Mouse (Mus musculus): ENCODE measurements around the gene Myo1e. TPM values are rescaled to one million over a fixed set of nuclear protein-coding genes. Genes with fewer than 3 reads are reported as not detected.

Myo1e gene
- total RNA-seq, 2 experiments from 2014 or later: 10.6 to 12.2 TPM

DNA sequence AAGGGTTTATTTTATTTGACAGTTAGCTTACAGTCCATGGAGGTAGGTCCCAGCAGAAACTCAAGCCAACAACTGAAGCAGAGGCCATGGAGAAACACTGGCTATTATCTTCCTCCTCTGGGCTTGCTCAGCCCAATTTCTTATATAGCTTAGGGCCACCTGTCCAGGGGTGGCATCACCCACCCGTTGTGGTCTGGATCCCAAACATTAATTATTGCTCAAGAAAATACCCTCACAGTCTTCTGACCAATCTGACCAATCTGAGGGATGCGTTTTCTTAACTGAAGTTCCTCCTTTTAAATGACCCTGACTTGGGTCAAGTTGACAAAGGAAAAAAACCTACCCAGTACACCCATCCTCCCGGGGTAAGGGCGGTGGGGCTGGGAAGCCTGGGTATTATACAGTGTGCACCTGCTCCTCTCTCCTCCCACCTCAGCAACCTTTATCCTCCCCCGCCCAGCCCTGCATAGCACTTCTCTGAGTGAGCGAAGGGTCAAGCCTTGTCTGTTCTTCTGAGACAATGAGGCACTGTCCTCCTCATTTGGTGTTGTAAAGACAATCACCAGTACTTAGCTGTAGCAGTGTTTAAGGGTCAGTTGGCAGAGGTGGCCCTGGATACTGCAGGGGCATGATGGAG, 12.3 kb downstream of the Myo1e start:
- intact Hi-C loops (cut with DNase I): no loop called here
- DNase-seq (ENCODE audit: low spot score): no peak

DNA sequence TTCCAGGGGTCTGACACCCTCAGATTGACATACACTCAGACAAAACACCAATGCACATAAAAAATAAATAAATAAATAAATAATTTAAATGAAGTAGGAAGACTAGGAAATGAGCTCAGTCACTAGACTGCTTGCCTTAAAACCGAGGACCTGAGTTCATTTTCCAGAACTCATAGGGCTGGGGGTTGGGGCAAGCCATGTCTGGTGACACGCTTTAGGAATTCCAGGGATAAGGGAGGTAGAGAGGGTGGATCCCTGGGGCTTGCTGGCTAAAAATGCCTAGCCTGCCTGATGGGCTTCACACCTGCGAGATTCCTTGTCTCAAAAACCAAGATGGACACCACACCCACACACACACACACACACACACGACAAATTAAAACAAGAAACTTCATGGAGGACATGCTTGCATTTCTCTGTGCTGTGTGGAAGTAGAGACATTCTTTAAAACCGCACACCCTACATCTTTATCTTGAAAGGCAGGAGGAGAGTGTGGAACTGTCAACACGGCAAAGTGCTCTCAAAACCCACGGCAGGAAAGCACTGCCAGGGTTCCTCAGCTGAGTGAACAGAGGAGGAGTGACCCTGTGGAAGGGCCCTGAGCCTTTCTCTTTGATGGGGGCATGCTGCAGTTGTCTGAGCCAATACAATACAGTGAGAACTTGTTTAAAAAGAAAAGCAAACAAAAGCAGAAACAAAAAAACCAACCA, 13.5 kb downstream of the Myo1e start:
- DNase-seq (ENCODE audit: low spot score): no peak
- intact Hi-C loops (cut with DNase I): loop anchor here (5.0 kb wide), 1 partner anchor 42 kb away; no protein-coding TSS in a partner anchor

DNA sequence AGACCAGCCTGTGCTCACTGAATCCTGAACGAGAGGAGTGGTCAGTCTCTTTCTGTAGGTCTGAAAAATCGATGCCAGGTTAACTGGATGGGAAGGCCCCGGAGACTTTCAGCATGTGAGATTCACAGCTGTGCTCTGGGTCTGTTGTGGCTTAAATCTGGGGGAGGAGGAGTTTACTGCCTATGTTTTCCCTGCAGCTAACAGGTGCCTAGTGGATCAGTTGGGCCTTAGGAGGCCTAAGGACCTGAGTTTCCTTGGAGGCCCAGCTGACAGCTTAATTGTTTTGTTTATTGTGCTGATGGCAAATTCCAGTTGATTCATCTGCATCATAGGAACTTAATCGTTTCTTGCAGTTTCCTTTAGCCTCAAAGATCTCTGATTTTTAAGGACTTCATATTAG, 16.0 kb downstream of the Myo1e start:
- intact Hi-C loops (cut with DNase I): loop anchor here (5.0 kb wide), 1 partner anchor 39 kb away; no protein-coding TSS in a partner anchor

DNA sequence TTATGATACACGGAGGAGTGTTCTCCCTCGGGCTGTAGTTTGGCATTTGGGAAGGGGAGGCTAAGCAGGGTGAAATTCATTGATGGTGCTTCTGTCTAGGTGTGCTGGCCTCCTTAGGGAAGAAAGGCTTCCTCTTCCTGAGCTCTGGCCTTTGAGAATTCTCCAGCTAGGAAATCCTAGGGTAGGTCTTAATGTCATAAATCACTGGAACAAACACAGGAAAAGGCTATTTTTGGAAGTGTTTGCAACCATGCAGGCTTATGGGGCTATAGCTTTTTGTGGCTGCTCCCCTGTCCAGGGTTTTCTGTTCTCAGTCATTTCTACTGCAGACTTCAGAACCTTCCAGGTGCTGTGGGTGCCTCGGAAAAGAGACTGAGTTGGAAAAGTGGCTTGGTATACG, 16.9 kb downstream of the Myo1e start:
- intact Hi-C loops (cut with DNase I): loop anchor here (2.0 to 5.0 kb wide), 2 partner anchors 13 to 38 kb away; no protein-coding TSS in a partner anchor
- DNase-seq (ENCODE audit: low spot score): no peak

More for the DNA sequence above, 16.0 kb downstream of the Myo1e start:
- DNase-seq (ENCODE audit: low spot score): no peak

DNA sequence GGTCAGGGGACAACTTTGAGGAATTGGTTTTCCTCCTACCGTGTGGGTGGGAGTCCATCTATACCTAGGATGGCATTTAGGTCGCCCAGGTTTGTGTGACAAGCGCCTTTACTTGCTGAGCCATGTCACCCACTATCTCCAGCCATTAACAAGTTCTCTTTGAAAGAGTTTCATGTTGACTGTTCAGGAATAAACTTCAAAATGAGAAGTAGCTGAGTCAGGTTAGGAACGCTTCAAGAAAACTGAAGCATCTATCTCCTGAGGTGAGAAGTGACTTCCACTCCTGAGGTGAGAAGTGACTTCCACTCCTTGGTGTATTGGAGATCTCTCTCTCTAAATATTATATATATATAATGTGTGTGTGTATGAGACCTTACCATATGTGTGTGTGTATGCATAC, 19.2 kb downstream of the Myo1e start:
- intact Hi-C loops (cut with DNase I): no loop called here
- no peak for DNase-seq (ENCODE audit: low spot score)

DNA sequence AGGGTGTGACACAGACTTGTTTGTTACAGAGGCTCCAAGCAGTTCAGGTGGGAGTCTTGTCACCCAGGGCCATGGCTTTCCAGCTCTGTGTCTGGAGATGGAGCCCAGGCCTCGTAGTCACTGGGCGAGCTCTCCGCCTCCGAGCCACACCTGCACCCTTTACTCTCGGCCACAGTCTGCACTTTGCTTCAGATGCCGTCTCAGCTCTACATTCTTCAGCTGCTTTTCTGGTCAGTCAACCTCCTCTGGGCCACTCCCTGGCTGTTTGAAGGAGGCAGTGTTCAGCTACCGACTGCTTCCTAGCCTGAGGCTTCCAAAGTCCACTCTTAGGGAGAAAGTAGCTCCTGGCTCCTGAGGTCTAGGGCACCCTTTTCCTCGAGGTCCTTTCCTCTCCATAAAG, 22.7 kb downstream of the Myo1e start:
- intact Hi-C loops (cut with DNase I): no loop called here

DNA sequence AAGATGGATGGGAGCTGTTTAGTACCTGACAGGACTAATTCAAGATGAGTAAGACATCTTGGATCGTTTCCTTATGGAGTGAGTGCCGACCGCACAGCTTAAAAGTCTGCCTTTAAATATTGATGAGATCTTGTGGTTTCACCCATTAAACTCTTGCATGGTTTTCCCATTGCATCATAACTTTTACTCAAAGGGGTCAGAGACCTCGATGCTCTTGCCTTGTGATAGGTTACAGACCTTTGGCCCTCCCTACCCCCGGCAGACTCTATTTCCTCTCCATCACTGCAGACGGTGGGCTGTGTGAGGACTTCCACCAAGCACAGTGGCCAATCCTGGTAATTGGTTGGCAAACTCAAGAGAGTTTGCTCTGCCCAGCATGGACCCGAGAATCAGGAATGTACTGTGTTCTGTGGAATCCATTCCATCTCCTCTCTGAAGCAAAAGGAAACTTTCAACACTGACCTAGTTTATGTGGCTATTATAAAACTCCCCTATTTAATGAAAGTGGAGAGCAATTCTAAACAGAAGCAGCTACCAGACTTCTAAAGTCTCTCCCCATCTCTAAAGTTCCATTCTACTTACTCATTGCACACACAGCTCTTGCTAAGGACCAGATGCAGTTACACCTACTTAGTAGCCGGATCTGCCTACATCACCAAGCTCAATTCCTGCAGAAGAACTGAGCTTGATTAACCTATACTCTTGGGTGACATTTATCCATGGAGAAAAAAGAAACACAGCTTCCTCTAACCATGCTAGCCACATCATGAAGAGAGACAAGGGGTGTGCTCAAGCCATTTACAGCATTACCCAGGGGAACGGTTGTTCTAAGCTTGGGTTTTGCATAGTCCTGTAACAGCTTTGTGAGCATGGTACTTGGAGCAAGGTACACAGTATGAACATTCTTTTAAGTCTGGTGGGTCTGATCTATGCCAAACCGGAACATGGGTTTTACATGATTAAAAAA, 25.2 kb downstream of the Myo1e start:
- DNase-seq (ENCODE audit: low spot score): no peak
- intact Hi-C loops (cut with DNase I): no loop called here

More for the DNA sequence above, 22.7 kb downstream of the Myo1e start:
- no peak for DNase-seq (ENCODE audit: low spot score)

DNA sequence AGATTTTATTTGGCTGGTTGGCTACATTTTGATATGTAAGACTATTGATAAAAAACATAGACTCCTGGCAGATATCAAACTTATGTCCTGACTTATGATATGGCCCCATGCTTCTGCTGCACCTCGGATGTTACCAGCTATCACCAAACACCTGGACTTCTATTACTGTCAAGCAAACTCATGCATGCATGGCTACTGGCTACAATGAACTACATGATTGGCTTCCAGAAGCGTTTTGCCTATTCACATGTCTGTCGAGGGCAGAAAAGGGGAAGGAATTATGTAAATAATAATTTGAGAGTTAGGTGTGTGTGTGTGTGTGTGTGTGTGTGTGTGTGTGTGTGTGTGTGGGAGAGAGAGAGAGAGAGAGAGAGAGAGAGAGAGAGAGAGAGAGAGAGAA, 30.0 kb downstream of the Myo1e start:
- intact Hi-C loops (cut with DNase I): no loop called here
- DNase-seq (ENCODE audit: low spot score): no peak

DNA sequence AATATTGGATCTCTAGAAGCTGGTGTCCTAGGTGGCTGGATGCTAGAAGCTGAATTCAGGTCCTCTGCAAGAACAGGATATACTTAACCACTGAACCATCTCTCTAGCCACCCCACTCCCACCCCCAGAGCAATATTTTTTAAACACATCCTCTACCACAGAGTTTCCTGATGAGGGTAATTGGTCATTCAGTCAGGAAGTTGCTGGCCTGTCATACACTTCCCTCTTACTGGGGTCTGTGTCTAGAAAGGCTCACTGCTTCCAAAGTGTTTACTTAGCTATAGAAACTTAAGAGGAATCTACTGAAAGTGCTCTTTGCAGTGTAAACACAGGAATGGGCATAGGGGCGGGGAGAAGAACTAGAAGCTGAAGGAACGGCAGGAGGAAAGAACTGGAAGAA, 30.4 kb downstream of the Myo1e start:
- intact Hi-C loops (cut with DNase I): no loop called here
- DNase-seq (ENCODE audit: low spot score): no peak

DNA sequence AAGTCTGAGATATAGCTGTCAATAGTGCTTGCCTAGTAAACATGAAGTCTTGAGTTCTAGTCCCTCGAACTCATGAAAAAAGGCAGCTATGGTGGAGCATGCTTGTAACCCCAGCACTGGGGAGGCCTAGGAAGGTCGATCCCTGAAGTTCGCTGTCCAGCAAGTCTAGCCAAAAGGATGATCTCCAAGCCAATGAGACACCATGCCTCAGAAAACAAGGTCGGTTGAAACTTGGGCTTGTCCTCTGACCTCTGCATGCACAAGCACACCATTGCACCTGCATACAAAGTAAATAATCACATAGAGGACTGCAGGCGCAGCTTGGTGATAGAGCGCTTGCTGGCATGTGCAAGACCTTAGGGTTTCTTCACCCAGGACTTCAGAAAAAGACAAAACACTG, 31.2 kb downstream of the Myo1e start:
- intact Hi-C loops (cut with DNase I): no loop called here
- no peak for DNase-seq (ENCODE audit: low spot score)

DNA sequence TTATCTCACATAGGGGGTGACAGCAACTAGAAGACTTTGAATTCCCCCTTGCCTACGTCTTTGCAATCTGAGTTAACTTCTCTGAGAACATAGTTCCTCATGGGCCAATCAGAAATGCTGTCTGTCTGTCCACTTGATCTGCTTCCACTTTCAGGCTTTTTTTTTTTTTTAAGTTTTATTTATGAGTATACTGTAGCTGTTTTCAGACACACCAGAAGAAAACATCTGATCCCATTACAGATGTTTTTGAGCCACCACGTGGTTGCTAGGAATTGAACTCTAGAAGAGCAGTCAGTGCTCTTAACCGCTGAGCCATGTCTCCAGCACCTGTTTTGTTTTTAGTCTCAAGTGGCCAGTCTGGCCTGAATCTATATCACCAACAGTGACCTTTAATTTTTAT, 32.1 kb downstream of the Myo1e start:
- intact Hi-C loops (cut with DNase I): no loop called here
- no peak for DNase-seq (ENCODE audit: low spot score)

DNA sequence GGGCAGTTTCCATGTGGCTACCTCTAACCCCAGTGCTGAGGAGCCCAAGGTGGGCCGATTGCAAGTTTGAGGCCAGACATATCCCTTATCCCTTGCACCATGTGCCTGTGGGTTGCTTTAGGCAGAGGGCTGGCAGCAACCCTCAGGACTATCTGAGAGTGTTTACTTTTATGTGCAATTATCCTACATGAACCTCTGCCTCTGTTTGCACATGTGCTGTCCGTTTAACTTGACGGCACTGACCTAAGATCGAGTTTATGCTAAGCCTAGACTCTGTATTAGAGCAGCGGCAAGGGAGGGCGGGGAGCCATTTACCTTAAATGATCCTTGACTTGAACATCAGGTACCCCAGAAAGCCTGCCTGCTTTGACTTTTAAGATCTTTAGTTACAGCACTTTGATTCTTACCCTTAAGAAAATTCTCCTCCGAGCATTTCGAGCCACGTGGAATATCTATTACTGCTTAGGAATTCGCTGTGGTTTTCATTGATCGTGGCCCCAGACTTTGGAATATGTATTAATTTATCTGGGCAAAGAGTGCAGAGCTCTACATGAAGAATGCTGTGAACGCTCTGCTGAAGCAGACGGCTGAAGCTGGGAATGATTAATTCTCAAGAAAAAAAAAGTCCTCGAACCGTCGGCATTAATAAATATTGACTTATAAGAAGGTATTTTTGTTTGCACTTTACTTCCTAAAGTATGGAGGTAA, 33.7 kb downstream of the Myo1e start:
- intact Hi-C loops (cut with DNase I): no loop called here
- no peak for DNase-seq (ENCODE audit: low spot score)

DNA sequence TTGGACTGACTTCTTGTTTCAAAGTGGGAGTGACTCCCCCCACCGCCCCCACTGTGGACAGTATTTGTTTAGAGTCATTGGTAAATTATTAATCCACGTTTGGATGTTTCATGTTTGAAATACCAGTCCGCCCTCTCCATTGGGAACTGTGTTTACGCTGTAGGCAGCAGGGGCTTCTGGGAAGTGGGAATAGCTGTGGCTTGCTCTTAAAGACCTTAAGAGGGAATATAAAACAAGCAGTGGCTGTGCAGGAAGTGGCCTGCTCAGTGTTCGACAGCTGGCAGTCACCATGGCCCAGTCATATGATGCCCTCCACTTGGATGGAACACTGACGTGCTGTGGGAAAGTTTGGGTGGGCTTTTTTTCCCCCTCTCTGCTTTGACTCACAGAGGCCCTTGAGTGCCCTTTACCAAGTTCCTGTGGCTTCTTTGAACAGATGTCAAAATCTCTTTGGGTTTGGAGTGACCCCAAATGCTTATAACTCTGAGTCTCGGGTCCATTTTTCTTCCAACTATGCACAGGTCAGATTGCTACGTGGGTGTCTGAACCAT, 34.3 kb downstream of the Myo1e start:
- DNase-seq (ENCODE audit: low spot score): no peak
- intact Hi-C loops (cut with DNase I): no loop called here

DNA sequence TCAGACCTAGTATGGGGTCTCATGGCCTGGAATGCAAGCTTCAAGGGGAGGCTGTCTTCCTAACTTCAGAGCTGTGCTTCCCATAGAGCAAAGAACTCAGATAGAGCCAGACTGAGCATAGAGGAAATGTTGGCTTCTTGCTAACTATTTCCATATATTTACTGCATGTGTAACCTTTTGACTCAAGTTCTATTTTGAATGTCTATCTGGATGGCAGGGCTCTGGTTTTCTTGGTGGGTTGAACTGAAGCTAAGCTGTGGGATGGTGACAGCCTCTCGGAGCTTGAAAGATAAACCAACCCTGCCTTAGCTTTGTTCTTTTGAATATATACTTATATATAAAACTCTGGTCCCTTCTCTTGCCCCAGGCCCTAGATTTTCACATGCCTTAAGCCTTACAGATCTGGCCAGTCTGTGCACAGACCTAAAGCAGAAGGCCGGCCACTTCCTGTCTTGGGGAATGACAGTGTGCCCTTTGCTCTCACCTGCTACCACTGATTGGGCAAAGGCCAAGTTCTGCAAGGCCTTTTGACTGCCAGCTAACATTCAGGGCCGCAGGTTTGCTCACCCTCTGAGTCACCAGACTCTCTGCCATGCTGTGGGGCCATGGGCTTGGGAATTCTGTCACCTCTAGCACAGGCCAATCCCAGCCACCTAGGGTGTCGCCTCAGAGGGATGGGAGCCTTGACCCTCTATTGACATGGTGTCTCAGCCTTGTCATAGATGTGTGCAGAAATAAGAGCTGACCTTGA, 35.1 kb downstream of the Myo1e start:
- intact Hi-C loops (cut with DNase I): no loop called here
- no peak for DNase-seq (ENCODE audit: low spot score)

DNA sequence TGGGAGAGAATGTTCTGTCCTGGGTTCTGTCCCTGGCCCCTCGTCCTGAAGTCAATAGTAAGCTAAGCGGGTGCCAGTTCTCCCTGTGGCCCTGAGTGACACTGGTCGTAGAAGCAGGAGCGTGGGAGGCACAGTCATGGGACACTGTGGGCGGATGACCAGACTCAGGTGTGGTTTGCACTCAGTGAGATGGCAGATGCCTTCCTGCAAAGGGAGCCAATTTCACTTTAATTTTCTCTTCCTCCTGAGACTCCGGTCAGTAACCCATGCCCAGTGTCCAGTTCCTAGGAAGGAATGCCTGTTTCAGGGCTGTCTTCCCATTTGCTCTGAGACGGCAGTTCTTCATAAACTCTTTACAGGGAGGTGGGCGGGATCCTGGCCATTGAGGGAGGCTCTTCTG, 36.1 kb downstream of the Myo1e start:
- intact Hi-C loops (cut with DNase I): no loop called here
- no peak for DNase-seq (ENCODE audit: low spot score)

DNA sequence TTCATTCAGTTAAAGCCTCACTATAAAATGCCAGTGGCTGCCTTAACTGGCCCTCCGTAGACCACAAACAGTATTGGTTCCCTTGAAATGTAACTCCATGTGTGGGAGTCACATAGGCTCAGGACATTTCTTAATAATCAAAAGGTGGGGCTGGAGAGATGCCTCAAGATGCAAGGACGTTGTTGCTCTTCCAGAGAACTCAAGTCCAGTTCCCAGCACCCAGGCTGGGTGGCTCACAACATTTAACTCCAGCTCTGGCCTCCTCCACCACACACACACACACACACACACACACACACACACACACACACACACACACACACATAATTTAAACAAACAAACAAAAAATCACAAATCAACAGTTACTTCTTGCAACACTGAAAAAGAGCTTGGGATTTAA, 36.6 kb downstream of the Myo1e start:
- DNase-seq (ENCODE audit: low spot score): no peak
- intact Hi-C loops (cut with DNase I): no loop called here

DNA sequence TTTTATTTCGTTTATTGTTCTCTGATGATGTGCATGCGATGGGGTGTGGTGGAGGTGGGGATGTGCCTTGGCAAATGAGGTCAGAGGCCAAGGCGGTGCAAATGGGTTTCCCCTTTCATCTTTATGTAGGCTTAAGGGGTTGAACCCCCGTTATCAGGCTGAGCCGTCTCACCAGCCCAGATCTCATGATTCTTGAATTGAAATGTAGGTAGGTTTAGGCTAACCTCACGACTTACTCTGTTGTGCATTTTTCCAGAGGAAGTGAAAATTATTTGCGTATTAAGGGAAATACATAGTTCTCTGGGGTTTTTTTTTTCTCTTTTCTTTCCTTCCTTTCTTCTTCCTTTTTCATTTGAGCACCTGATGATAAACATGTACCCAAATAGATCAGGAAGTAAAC, 37.0 kb downstream of the Myo1e start:
- no peak for DNase-seq (ENCODE audit: low spot score)
- intact Hi-C loops (cut with DNase I): no loop called here

DNA sequence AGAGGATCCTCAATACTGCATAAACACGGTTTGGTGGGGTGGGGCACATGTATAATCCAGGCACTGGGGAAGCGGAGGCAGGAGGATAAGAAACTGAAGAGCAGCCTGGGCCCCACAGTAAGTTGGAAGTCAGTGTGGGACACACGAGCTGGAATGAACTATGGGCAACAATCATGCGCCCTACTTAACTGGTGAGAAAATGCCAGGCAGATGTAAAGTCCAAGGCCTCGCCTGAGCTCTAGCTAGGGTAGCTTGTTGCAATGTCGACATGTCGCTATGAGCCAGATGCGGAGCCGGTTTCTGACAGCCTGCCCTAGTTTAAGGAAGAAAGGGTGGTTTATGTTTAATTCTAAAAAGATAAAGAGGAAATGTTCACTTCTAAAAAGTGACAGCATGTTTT, 37.9 kb downstream of the Myo1e start:
- DNase-seq (ENCODE audit: low spot score): no peak
- intact Hi-C loops (cut with DNase I): no loop called here

DNA sequence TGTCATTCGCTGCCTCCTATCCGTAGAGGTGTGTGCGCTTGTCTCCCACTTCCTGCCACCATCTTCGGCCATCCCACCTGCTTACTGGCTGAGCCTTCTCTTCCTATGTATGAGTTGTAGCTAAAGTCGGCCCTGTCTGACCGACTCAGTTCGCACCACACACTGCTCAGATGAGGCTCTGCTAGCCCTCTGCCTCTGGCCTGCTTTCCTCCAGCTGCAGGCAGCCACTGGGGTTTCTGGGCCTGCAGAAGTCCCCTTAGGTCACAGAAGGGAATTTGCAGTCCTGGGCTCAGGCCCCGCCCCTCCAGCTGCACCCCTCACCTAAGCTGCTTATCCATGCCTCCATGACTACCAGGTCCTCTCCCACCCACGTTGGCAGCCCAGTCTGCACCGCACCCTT, 39.3 kb downstream of the Myo1e start:
- DNase-seq (ENCODE audit: low spot score): no peak
- intact Hi-C loops (cut with DNase I): no loop called here
